Mouse (Mus musculus): ENCODE results near the gene Knstrn. TPM values are rescaled to one million over a fixed set of nuclear protein-coding genes. Genes with fewer than 3 reads are reported as not detected.

Knstrn gene
- polyA plus RNA-seq, 1 experiment from 2014 or later: 97.9 TPM

DNA sequence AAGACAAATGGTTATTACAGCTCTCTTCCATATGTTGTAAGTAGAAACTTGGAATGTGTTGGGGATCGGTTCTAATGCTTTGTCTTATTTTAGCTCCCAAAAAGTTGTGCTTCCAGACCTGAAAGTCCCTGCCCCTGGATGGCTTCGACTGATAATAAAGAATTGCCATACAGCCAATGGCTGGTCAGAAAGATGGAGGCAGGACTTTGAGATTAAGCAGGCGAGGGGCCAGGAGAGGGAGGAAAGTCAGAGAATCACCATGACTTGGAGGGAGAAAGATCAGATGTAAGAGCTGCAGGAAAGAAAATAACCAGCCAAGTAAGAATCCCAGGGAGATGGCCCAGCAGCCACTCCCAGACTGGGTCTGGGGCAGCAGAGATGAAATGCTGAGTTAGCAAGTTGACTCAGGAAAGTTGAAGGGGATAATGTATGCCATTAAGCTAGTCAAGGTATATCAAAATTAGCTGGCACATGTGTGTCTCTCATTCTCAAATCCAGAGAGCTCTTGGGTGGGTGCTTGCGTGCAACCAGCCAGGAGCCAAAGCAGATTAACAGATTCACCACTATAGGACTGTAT is 11.2 kb upstream of the Knstrn start:
- Histone ChIP-seq H3K9me3 (ENCODE audit: control insufficient read depth, low read length) (no peaks in the 10 kb centered on the region), H3K9ac (ENCODE audit: low read length) (no peak overlapping the region), H3K27me3 (replicated peaks; ENCODE audit: control insufficient read depth, insufficient read depth, low read length) (no peaks in the 10 kb centered on the region), H3K27ac (ENCODE audit: low read depth) (no peak overlapping the region), H3K4me1 (replicated peaks; ENCODE audit: control insufficient read depth, insufficient read depth, low read length) (no peaks in the 10 kb centered on the region), H3K4me3 (ENCODE audit: low read depth, low read length) (no peak overlapping the region), H3K4me2 (ENCODE audit: low read length) (no peak overlapping the region), H3K36me3 (ENCODE audit: control insufficient read depth, insufficient read depth, low read length) (no peaks in the 10 kb centered on the region)
- ATAC-seq (replicated peaks; ENCODE audit: low FRiP score, low TSS enrichment, low read depth) (no peak), DNase-seq (ENCODE audit: low spot score) (no peak)
- 56% methylated on average over 4 of the region's 4 CpGs for WGBS

DNA sequence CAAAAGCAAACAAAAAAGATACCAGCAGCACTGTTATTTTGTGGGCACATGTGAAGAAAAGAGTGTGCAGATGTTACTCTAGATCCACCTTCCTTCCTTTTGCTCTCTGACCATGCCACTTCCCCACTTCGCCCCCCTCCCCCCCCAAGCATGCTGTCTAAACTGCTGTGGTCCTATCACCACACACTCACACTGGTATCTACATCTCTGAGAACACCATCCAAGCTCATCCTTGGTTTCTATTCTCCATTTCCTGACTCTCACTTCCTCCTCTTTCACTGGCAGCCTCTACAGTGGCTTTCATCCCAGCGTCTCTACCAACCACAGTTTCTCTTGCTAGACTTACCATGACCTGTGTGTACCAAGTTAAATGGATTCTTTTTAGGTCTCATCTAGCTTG is 9.3 kb upstream of the Knstrn start:
- Histone ChIP-seq H3K4me3 (ENCODE audit: low read depth, low read length) (no peak overlapping the region), H3K4me2 (ENCODE audit: low read length) (no peak overlapping the region), H3K9me3 (ENCODE audit: control insufficient read depth, low read length) (no peaks in the 10 kb centered on the region), H3K4me1 (replicated peaks; ENCODE audit: control insufficient read depth, insufficient read depth, low read length) (no peaks in the 10 kb centered on the region), H3K9ac (ENCODE audit: low read length) (no peak overlapping the region), H3K27me3 (replicated peaks; ENCODE audit: control insufficient read depth, insufficient read depth, low read length) (no peaks in the 10 kb centered on the region), H3K27ac (ENCODE audit: low read depth) (no peak overlapping the region), H3K36me3 (ENCODE audit: control insufficient read depth, insufficient read depth, low read length) (no peaks in the 10 kb centered on the region)
- DNase-seq (ENCODE audit: low spot score): no peak
- ATAC-seq (replicated peaks; ENCODE audit: low FRiP score, low TSS enrichment, low read depth): no peak
- 67% methylated on average over 2 of the region's 2 CpGs for WGBS

DNA sequence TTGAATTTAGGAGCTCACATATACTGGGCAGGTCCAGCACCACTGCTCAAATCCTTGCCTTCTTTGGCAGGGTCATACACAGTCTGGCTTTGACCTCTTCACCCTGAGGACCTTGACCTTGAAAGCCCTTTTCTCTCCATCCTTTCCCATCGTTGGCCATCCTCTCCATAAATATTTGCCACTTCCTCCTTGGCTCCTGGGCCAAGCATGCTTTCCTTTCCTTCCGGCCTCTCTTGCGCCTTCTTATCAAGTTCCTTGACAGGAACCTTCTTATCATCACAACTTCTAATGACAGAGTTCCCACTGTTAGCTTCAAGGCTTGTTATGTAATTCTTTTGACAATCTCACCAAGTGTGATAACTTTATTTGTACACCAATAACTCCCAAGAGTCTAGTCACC is 8.7 kb upstream of the Knstrn start:
- ATAC-seq (replicated peaks; ENCODE audit: low FRiP score, low TSS enrichment, low read depth): no peak
- WGBS: 44% methylated on average over 3 of the region's 3 CpGs

DNA sequence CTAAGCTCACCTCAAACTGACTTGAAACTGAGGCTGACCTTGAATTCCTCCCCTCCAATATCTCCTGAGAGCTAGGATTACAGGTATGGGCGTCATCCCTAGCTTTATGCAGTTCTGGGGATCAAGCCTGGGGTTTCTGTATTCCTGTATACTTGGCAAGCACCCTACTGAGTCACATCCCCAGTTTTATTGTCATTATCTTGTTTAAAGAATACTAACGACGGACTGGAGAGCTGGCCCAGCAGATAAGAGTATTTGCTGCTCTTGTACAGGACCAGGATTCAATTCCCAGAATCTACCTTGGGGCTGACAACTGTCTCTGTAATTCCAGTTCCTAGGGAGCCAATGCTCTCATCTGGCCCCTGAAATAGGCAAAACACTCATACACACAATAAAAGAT is 8.0 kb upstream of the Knstrn start:
- WGBS: 23% methylated on average over 3 of the region's 3 CpGs
- no peak overlapping the region for H3K9ac ChIP-seq (ENCODE audit: low read length)
- DNase-seq (ENCODE audit: low spot score): no peak
- no peaks in the 10 kb centered on the region for H3K4me1 ChIP-seq (replicated peaks; ENCODE audit: control insufficient read depth, insufficient read depth, low read length)
- no peaks in the 10 kb centered on the region for H3K27me3 ChIP-seq (replicated peaks; ENCODE audit: control insufficient read depth, insufficient read depth, low read length)
- H3K4me3 ChIP-seq (ENCODE audit: low read depth, low read length): no peak overlapping the region
- ATAC-seq (replicated peaks; ENCODE audit: low FRiP score, low TSS enrichment, low read depth): no peak
- H3K4me2 ChIP-seq (ENCODE audit: low read length): no peak overlapping the region
- H3K27ac ChIP-seq (ENCODE audit: low read depth): no peak overlapping the region
- no peaks in the 10 kb centered on the region for H3K36me3 ChIP-seq (ENCODE audit: control insufficient read depth, insufficient read depth, low read length)
- H3K9me3 ChIP-seq (ENCODE audit: control insufficient read depth, low read length): no peaks in the 10 kb centered on the region

More for the DNA sequence above, 8.7 kb upstream of the Knstrn start:
- Histone ChIP-seq H3K4me1 (replicated peaks; ENCODE audit: control insufficient read depth, insufficient read depth, low read length) (no peaks in the 10 kb centered on the region), H3K27ac (ENCODE audit: low read depth) (no peak overlapping the region), H3K9ac (ENCODE audit: low read length) (no peak overlapping the region), H3K27me3 (replicated peaks; ENCODE audit: control insufficient read depth, insufficient read depth, low read length) (no peaks in the 10 kb centered on the region), H3K36me3 (ENCODE audit: control insufficient read depth, insufficient read depth, low read length) (no peaks in the 10 kb centered on the region), H3K9me3 (ENCODE audit: control insufficient read depth, low read length) (no peaks in the 10 kb centered on the region), H3K4me3 (ENCODE audit: low read depth, low read length) (no peak overlapping the region), H3K4me2 (ENCODE audit: low read length) (no peak overlapping the region)
- no peak for DNase-seq (ENCODE audit: low spot score)

DNA sequence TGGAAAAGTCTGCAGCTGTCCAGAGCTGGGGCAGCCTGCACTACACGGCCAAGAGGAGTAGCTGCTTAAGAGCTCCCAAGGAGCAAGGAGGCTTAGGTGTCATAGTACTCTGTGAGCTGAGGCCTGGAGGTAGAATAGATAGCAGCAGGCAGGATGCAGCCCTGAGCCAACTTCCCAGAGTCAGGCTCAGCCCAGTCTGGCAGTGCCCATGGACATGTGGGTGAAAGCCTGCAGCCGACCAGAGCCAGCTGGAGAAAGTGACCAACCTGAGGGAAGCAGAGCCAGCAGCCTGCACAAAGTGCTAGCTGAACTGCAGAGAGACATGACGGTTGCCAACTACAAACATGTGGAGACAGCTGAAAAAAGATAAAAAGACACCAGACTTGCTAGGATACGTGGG is 6.9 kb upstream of the Knstrn start:
- no peaks in the 10 kb centered on the region for H3K9me3 ChIP-seq (ENCODE audit: control insufficient read depth, low read length)
- H3K27ac ChIP-seq (ENCODE audit: low read depth): no peak overlapping the region
- ATAC-seq (replicated peaks; ENCODE audit: low FRiP score, low TSS enrichment, low read depth) (no peak), DNase-seq (ENCODE audit: low spot score) (no peak)
- H3K4me3 ChIP-seq (ENCODE audit: low read depth, low read length): no peak overlapping the region
- no peak overlapping the region for H3K4me2 ChIP-seq (ENCODE audit: low read length)
- no peaks in the 10 kb centered on the region for H3K4me1 ChIP-seq (replicated peaks; ENCODE audit: control insufficient read depth, insufficient read depth, low read length)
- no peaks in the 10 kb centered on the region for H3K36me3 ChIP-seq (ENCODE audit: control insufficient read depth, insufficient read depth, low read length)
- WGBS: 77% methylated on average over 4 of the region's 4 CpGs
- H3K9ac ChIP-seq (ENCODE audit: low read length): no peak overlapping the region
- H3K27me3 ChIP-seq (replicated peaks; ENCODE audit: control insufficient read depth, insufficient read depth, low read length): no peaks in the 10 kb centered on the region

DNA sequence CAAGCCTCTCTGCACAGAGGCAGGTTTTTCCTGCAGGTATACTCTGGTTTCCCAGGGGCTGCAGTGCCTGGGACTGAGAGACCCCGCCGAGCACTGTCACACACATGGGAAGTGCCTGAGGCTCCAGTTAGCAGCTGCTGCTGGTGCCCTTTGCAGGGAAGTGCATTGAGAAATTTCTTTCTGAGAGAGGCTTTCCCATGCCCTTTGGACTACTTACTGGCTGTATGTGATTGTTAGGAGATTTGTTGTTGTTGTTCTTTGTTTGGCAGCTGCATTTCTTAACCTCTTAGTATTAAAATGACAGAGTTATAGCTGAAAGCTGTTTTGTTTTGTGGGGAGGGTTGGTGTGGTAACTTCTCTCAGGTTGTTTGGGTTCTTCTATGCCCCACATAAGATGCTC is 2.9 kb upstream of the Knstrn start:
- Histone ChIP-seq H3K4me3 (ENCODE audit: low read depth, low read length) (no peak overlapping the region), H3K36me3 (ENCODE audit: control insufficient read depth, insufficient read depth, low read length) (no peaks in the 10 kb centered on the region), H3K4me2 (ENCODE audit: low read length) (no peak overlapping the region), H3K9ac (ENCODE audit: low read length) (no peak overlapping the region), H3K27ac (ENCODE audit: low read depth) (no peak overlapping the region), H3K4me1 (replicated peaks; ENCODE audit: control insufficient read depth, insufficient read depth, low read length) (peaks cover 6% of the 10 kb centered on the region; the same call in 1 of the 2 replicates), H3K27me3 (replicated peaks; ENCODE audit: control insufficient read depth, insufficient read depth, low read length) (no peaks in the 10 kb centered on the region), H3K9me3 (ENCODE audit: control insufficient read depth, low read length) (no peaks in the 10 kb centered on the region)
- no peak for ATAC-seq (replicated peaks; ENCODE audit: low FRiP score, low TSS enrichment, low read depth)
- no peak for DNase-seq (ENCODE audit: low spot score)
- WGBS: 38% methylated on average over 2 of the region's 2 CpGs

DNA sequence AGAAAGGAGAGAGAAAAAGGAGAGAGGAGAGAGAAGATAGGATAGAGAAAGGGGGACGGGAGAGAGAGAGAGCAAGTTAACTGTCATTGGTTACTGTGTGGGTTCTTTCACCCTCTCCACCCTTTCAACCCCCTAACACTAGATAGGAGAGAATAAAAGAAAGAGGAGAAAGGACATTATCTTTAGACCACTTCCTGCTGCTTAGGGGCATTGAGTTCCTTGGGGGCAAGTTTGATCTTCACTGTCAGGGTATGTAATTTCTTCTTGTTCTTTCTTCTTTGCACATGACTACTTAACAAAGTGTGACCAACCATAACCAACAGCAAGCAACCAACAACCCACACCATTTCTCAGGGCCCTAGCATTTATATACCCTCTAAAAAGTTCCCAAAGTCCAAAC is 1.1 kb upstream of the Knstrn start:
- Histone ChIP-seq H3K9me3 (ENCODE audit: control insufficient read depth, low read length) (no peaks in the 10 kb centered on the region), H3K9ac (ENCODE audit: low read length) (no peak overlapping the region), H3K36me3 (ENCODE audit: control insufficient read depth, insufficient read depth, low read length) (peaks cover 3% of the 10 kb centered on the region), H3K4me1 (replicated peaks; ENCODE audit: control insufficient read depth, insufficient read depth, low read length) (peaks cover 6% of the 10 kb centered on the region; the same call in 1 of the 2 replicates), H3K4me2 (ENCODE audit: low read length) (no peak overlapping the region), H3K4me3 (ENCODE audit: low read depth, low read length) (no peak overlapping the region), H3K27me3 (replicated peaks; ENCODE audit: control insufficient read depth, insufficient read depth, low read length) (no peaks in the 10 kb centered on the region), H3K27ac (ENCODE audit: low read depth) (no peak overlapping the region)
- no peak for ATAC-seq (replicated peaks; ENCODE audit: low FRiP score, low TSS enrichment, low read depth)
- 57% methylated on average over 1 of the region's 1 CpGs for WGBS
- DNase-seq (ENCODE audit: low spot score): no peak

DNA sequence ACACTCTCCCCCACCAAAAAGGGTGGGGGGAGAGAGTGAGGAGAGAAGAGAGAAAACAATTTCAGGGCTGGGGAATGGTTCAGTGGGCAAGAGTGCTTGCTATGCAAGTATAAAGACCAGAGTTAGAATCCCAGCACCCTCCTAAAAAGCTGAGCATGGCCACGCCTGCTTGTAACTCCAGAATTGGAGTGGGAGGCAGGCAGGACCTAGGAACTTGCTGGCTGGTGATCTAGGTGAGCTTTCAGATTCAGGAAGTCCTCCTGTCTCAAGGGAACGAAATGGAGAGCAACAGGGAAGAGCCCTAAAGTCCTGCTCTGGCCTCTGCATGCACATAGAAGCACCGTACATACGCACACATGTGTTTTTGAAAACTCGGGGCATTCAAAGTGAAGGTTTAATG is 9.0 kb downstream of the Knstrn start:
- ATAC-seq (replicated peaks; ENCODE audit: low FRiP score, low TSS enrichment, low read depth): no peak
- peaks cover 72% of the 10 kb centered on the region for H3K36me3 ChIP-seq (ENCODE audit: control insufficient read depth, insufficient read depth, low read length)
- WGBS: 90% methylated on average over 5 of the region's 5 CpGs

DNA sequence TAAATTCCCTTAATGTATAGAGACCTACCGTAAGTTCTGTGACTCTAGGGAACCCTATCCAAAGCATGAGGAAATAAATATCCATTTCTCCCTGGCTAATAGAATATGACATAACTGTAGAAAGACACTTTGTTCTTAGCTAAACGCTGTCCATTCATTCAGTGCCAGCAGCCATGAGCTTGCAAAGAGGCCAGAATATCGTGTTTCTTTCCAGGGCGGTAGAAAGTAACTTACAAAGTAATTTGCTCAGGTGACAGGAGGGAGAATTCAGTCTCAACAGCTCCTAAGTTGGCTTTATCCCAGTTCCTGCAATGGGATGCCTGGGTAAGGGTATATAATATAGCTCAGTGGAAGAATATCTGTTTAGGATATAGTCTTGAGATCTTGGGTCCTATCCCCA is 10.6 kb downstream of the Knstrn start:
- Histone ChIP-seq H3K4me1 (replicated peaks; ENCODE audit: control insufficient read depth, insufficient read depth, low read length) (no peaks in the 10 kb centered on the region), H3K27me3 (replicated peaks; ENCODE audit: control insufficient read depth, insufficient read depth, low read length) (no peaks in the 10 kb centered on the region), H3K27ac (ENCODE audit: low read depth) (no peak overlapping the region), H3K9me3 (ENCODE audit: control insufficient read depth, low read length) (no peaks in the 10 kb centered on the region; the same call in 1 of the 2 replicates), H3K36me3 (ENCODE audit: control insufficient read depth, insufficient read depth, low read length) (peaks cover 69% of the 10 kb centered on the region), H3K4me2 (ENCODE audit: low read length) (no peak overlapping the region), H3K4me3 (ENCODE audit: low read depth, low read length) (no peak overlapping the region), H3K9ac (ENCODE audit: low read length) (no peak overlapping the region)
- DNase-seq (ENCODE audit: low spot score) (no peak), ATAC-seq (replicated peaks; ENCODE audit: low FRiP score, low TSS enrichment, low read depth) (no peak)
- WGBS: 97% methylated on average over 4 of the region's 4 CpGs

More for the DNA sequence above, 9.0 kb downstream of the Knstrn start:
- Histone ChIP-seq H3K4me2 (ENCODE audit: low read length) (no peak overlapping the region), H3K4me3 (ENCODE audit: low read depth, low read length) (no peak overlapping the region), H3K4me1 (replicated peaks; ENCODE audit: control insufficient read depth, insufficient read depth, low read length) (no peaks in the 10 kb centered on the region), H3K9ac (ENCODE audit: low read length) (no peak overlapping the region), H3K27ac (ENCODE audit: low read depth) (no peak overlapping the region), H3K9me3 (ENCODE audit: control insufficient read depth, low read length) (no peaks in the 10 kb centered on the region; the same call in 1 of the 2 replicates), H3K27me3 (replicated peaks; ENCODE audit: control insufficient read depth, insufficient read depth, low read length) (no peaks in the 10 kb centered on the region)
- no peak for DNase-seq (ENCODE audit: low spot score)
